ENCODE assay signal across 10 mouse cellular contexts in genomic region chr11:85844971-85845370, GRCm38 (mm10). TPM values are rescaled to one million over a fixed set of nuclear protein-coding genes. Genes with fewer than 3 reads are reported as not detected.
DNase-seq lines count a peak whose midpoint lies in the region; ATAC-seq and TF ChIP-seq lines count a peak whose summit lies in the region.
"Had no signal": no experiment of that assay in that cellular context is flagged by ENCODE, and none has a peak within 500 bp of the region (broad histone marks: within the 10 kb centered on the region; RNA-seq: fewer than 3 reads in every experiment).

No protein-coding gene starts in this region.

- 27% methylated on average over 5 of the region's 5 CpGs for WGBS in neural tube, embryonic 11.5 days
- 37% methylated on average over 5 of the region's 5 CpGs for WGBS in limb, embryonic 10.5 days
- 42% methylated on average over 5 of the region's 5 CpGs for WGBS in stomach, postnatal 0 days

- H3K9ac ChIP-seq in neural tube, embryonic 11.5 days (ENCODE audit: low read length) = no peak overlapping the region
- no peak overlapping the region for H3K9ac ChIP-seq in stomach, postnatal 0 days (ENCODE audit: low read length)

- no peaks in the 10 kb centered on the region for H3K9me3 ChIP-seq in neural tube, embryonic 11.5 days (ENCODE audit: control insufficient read depth, low read length)
- H3K9me3 ChIP-seq in limb, embryonic 10.5 days (replicated peaks) = no peaks in the 10 kb centered on the region
- H3K9me3 ChIP-seq in stomach, postnatal 0 days (ENCODE audit: control insufficient read depth, low read length) = no peaks in the 10 kb centered on the region

- H3K36me3 ChIP-seq in neural tube, embryonic 11.5 days (ENCODE audit: control insufficient read depth, insufficient read depth, low read length) = no peaks in the 10 kb centered on the region
- H3K36me3 ChIP-seq in limb, embryonic 10.5 days = peaks cover 10% of the 10 kb centered on the region
- H3K36me3 ChIP-seq in stomach, postnatal 0 days (ENCODE audit: control insufficient read depth, insufficient read depth, low read length) = peaks cover 4% of the 10 kb centered on the region; the same call in 1 of the 2 replicates

- no peak for ATAC-seq in neural tube, embryonic 11.5 days (ENCODE audit: insufficient read depth, low FRiP score, low TSS enrichment)
- ATAC-seq in stomach, postnatal 0 days (ENCODE audit: low FRiP score, low TSS enrichment) = no peak

- no peak for DNase-seq in gastrocnemius, adult 2 months
- no peak for DNase-seq in gastrocnemius, postnatal 25 days
- no peak for DNase-seq in neural tube, embryonic 11.5 days (ENCODE audit: low spot score)
- DNase-seq in neural tube, embryonic 10.5 days (ENCODE audit: extremely low spot score, low spot score) = no peak
- no peak for DNase-seq in limb, embryonic 10.5 days (ENCODE audit: low spot score)
- DNase-seq in stomach, postnatal 0 days (ENCODE audit: low spot score) = no peak
- no peak for DNase-seq in right cerebral cortex, postnatal 4 days
- DNase-seq in left cerebral cortex, postnatal 14 days (ENCODE audit: low spot score in 2 of 2) = no peak

- peaks cover 14% of the 10 kb centered on the region for H3K4me1 ChIP-seq in neural tube, embryonic 11.5 days (ENCODE audit: control insufficient read depth, insufficient read depth, low read length)
- H3K4me1 ChIP-seq in limb, embryonic 10.5 days = peaks cover 59% of the 10 kb centered on the region
- peaks cover 4% of the 10 kb centered on the region; the same call in 1 of the 2 replicates for H3K4me1 ChIP-seq in stomach, postnatal 0 days (replicated peaks; ENCODE audit: control insufficient read depth, insufficient read depth)

- H3K27ac ChIP-seq in gastrocnemius, adult 2 months = peak overlapping the region; percentile 80
- H3K27ac ChIP-seq in neural tube, embryonic 11.5 days (ENCODE audit: low read depth, low read length) = no peak overlapping the region
- H3K27ac ChIP-seq in limb, embryonic 10.5 days = peak overlapping the region; percentile 86; the same call in 1 of the 2 replicates
- H3K27ac ChIP-seq in stomach, postnatal 0 days (replicated peaks) = peak overlapping the region; percentile 69; the same call in 1 of the 2 replicates

- peak overlapping the region; percentile 88 for H3K4me2 ChIP-seq in neural tube, embryonic 11.5 days (ENCODE audit: low read depth)
- peak overlapping the region; percentile 85; the same call in 1 of the 2 replicates for H3K4me2 ChIP-seq in stomach, postnatal 0 days (replicated peaks; ENCODE audit: low read depth)

- TF ChIP-seq CTCF in gastrocnemius, adult 2 months (IDR thresholded peaks at IDR 0.05) = no peak
- TF ChIP-seq CTCF in stomach, postnatal 0 days (IDR thresholded peaks at IDR 0.05; ENCODE audit: low read depth) = no peak

- peak overlapping the region; percentile 79 for H3K4me3 ChIP-seq in gastrocnemius, adult 2 months
- no peak overlapping the region for H3K4me3 ChIP-seq in neural tube, embryonic 11.5 days (ENCODE audit: low read depth, low read length)
- peak overlapping the region; percentile 67 for H3K4me3 ChIP-seq in limb, embryonic 10.5 days
- 0 out of 2 replicates have a peak overlapping the region, but pooled peaks have one; percentile 55 for H3K4me3 ChIP-seq in stomach, postnatal 0 days (ENCODE audit: low read depth, low read length)

- H3K27me3 ChIP-seq in neural tube, embryonic 11.5 days (ENCODE audit: control insufficient read depth, insufficient read depth, low read length) = peaks cover 44% of the 10 kb centered on the region
- H3K27me3 ChIP-seq in limb, embryonic 10.5 days (ENCODE audit: low read depth, poor library complexity, severe bottlenecking) = peaks cover 62% of the 10 kb centered on the region
- H3K27me3 ChIP-seq in stomach, postnatal 0 days (ENCODE audit: control insufficient read depth, insufficient read depth, low read length) = peaks cover 2% of the 10 kb centered on the region; the same call in 1 of the 2 replicates

- TF ChIP-seq EP300 in stomach, postnatal 0 days (optimal IDR thresholded peaks at IDR 0.05) = no peak

- intact Hi-C loops in gastrocnemius, adult 2 months (cut with DNase I) = loop anchor here (2.0 to 10.0 kb wide), 5 partner anchors 128 to 463 kb away; no protein-coding TSS in a partner anchor
- intact Hi-C loops in left cerebral cortex, postnatal 14 days (cut with DNase I) = loop anchor here (2.0 to 5.0 kb wide), 6 partner anchors 42 to 463 kb away; partner anchors contain the start of gene Tbx4

RNA-seq across cellular contexts. Expression of gene Gm11444, which starts 5.2 kb away (rescaled TPM):
- total RNA-seq in gastrocnemius, adult 2 months (2021) = not detected
- not detected for total RNA-seq in gastrocnemius, postnatal 25 days (2021)
- not detected in 2 replicates for polyA plus RNA-seq in neural tube, embryonic 11.5 days (2014; fragmentation: Nextera tagmentation; extraction: Ambion mirVana)
- not detected in 2 replicates for polyA plus RNA-seq in limb, embryonic 10.5 days (2016; fragmentation: Nextera tagmentation; extraction: Ambion mirVana)
- 0.18 TPM in 1 of 2 replicates, not detected in the other for polyA plus RNA-seq in stomach, postnatal 0 days (2015; fragmentation: Nextera tagmentation; extraction: Ambion mirVana)
- total RNA-seq in left cerebral cortex, postnatal 14 days (2021) = not detected
- total RNA-seq: layer of hippocampus, adult 8-10 months had no signal
- polyA plus RNA-seq: C2C12 had no signal

RNA-seq across cellular contexts. Expression of gene Tbx2, which starts 12.6 kb away (rescaled TPM):
- 1 to 10 TPM; 1.7 to 3.6 TPM for total RNA-seq in gastrocnemius, adult 2 months (2021)
- total RNA-seq in gastrocnemius, postnatal 25 days (2021) = 1 to 10 TPM; 2.7 to 3.6 TPM
- polyA plus RNA-seq in neural tube, embryonic 11.5 days (2014; fragmentation: Nextera tagmentation; extraction: Ambion mirVana) = 4.0 and 4.7 TPM in 2 replicates
- polyA plus RNA-seq in limb, embryonic 10.5 days (2016; fragmentation: Nextera tagmentation; extraction: Ambion mirVana) = 4.0 and 5.3 TPM in 2 replicates
- 5.2 and 6.9 TPM in 2 replicates for polyA plus RNA-seq in stomach, postnatal 0 days (2015; fragmentation: Nextera tagmentation; extraction: Ambion mirVana)
- 1 to 10 TPM; 2.9 to 3.6 TPM for total RNA-seq in left cerebral cortex, postnatal 14 days (2021)

RNA-seq across cellular contexts. Expression of gene Tbx4, which starts 41.3 kb away (rescaled TPM):
- 1 to 10 TPM in 1 of 2 experiments, under 1 TPM in 1; 0.87 to 1.8 TPM for total RNA-seq in gastrocnemius, adult 2 months (2021)
- total RNA-seq in gastrocnemius, postnatal 25 days (2021) = 1 to 10 TPM; 1.2 to 1.4 TPM
- polyA plus RNA-seq in neural tube, embryonic 11.5 days (2014; fragmentation: Nextera tagmentation; extraction: Ambion mirVana) = 0.20 and 0.24 TPM in 2 replicates
- polyA plus RNA-seq in limb, embryonic 10.5 days (2016; fragmentation: Nextera tagmentation; extraction: Ambion mirVana) = 23.5 and 49.0 TPM in 2 replicates
- 0.04 and 0.05 TPM in 2 replicates for polyA plus RNA-seq in stomach, postnatal 0 days (2015; fragmentation: Nextera tagmentation; extraction: Ambion mirVana)
- under 1 TPM; 0.59 to 0.61 TPM for total RNA-seq in left cerebral cortex, postnatal 14 days (2021)
